Mouse (Mus musculus): ENCODE data around the gene Agfg2. TPM values are rescaled to one million over a fixed set of nuclear protein-coding genes. Genes with fewer than 3 reads are reported as not detected.
"Not testable (repeated sequence)": the region's sequence is repeated elsewhere in the genome, so short reads cannot be mapped to it uniquely, and the experiment has no call there.

Gene Agfg2
- total RNA-seq, 2 experiments from 2014 or later = 91.4 to 141 TPM

DNA sequence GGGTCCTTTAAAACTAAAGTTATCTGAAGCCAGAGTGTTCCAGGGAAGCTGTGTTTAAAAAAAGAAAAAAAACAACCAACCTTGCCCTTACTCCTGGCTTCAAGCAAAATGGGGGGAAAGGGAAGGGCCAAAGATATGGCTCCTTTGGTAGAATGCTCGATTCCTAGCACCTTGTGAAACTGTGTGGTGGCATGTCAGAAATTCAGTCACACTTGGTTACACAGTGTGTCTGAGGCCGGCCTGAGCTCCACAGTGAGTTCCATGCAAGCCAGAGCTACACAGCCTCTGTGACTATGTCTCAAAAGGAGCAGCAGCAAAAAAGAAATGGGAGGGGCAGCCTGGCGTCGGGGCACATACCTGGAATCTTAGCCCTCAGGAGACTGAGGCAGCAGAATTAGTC is 35.3 kb downstream of the Agfg2 start:
- ATAC-seq (replicated peaks; ENCODE audit: low FRiP score, poor library complexity, severe bottlenecking) = no peak

GRCm38 (mm10) chr5:137647827-137648601 is 36.5 kb downstream of the Agfg2 start:
- no peak for ATAC-seq (replicated peaks; ENCODE audit: low FRiP score, poor library complexity, severe bottlenecking)

GRCm38 (mm10) chr5:137645652-137646091 is 38.9 kb downstream of the Agfg2 start, which contains the start of gene Irs3:
Gene Irs3, minus strand, starts transcription at chr5:137645714.
- ATAC-seq (replicated peaks; ENCODE audit: low FRiP score, poor library complexity, severe bottlenecking) = no peak

DNA sequence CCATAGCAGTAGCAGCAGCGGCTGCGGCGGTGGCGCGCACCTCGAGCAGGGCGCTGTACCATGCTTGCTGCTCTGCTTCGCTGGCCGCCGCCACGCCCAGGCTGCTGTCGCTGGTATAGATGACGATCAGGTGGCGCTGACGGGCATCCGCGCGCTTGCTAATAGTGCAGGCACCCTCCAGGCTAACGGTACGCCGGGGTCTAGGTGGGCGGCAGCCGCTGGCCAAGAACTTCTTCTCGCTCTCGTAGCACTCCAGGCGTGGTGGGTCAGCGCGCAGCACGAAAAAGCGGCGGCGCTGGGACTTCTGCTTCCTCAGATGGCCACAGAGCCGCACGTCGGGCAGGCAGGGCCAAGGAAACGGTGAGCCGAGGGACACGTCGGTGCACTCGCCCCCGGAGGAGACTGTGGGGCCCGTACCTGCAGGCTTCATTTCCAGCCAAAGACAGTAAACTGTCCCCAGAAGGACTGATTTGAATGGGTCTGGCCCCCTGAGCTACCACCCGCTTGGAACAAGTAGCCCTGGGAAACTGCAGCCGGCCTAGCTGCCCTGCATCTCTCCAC is 39.4 kb downstream of the Agfg2 start:
- ATAC-seq (replicated peaks; ENCODE audit: low FRiP score, poor library complexity, severe bottlenecking) = peak; percentile 68

- ATAC-seq (replicated peaks; ENCODE audit: low FRiP score, poor library complexity, severe bottlenecking) = no peak
Measured at GRCm38 (mm10) chr5:137644484-137644883, 40.0 kb downstream of the Agfg2 start.

DNA sequence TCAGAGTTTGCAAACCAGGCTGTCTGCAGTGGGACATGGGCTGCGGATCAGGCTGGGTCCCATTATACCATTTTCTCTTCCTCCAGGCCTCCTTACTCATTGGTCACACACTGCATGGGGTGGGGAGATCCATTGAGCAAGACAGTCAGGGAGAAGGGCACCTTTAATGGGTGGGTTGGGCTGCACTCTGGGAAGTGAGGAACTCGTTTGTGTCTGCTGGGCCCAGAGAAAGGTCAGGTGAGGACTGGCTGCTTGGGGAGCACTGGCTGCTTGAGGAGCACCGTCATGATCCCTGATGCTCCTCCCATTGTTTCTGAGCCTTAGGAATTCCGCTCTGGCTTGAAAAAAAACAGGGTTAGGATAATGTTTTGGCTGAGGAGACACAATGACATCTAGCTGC is 41.6 kb downstream of the Agfg2 start:
- no peak for ATAC-seq (replicated peaks; ENCODE audit: low FRiP score, poor library complexity, severe bottlenecking)

- ATAC-seq (replicated peaks; ENCODE audit: low FRiP score, poor library complexity, severe bottlenecking) = peak; percentile 31; the same call in 1 of the 2 replicates
Measured at GRCm38 (mm10) chr5:137641054-137641453, 43.5 kb downstream of the Agfg2 start, which contains the start of gene Sap25. Gene Sap25, plus strand, starts transcription at chr5:137641334.

GRCm38 (mm10) chr5:137639472-137639871 is 45.1 kb downstream of the Agfg2 start:
- no peak for ATAC-seq (replicated peaks; ENCODE audit: low FRiP score, poor library complexity, severe bottlenecking)

- no peak for ATAC-seq (replicated peaks; ENCODE audit: low FRiP score, poor library complexity, severe bottlenecking)
Measured at GRCm38 (mm10) chr5:137633397-137634084, 51.0 kb downstream of the Agfg2 start.

GRCm38 (mm10) chr5:137631591-137631990 is 52.9 kb downstream of the Agfg2 start:
- no peak for ATAC-seq (replicated peaks; ENCODE audit: low FRiP score, poor library complexity, severe bottlenecking)

- no peak for ATAC-seq (replicated peaks; ENCODE audit: low FRiP score, poor library complexity, severe bottlenecking)
Measured at GRCm38 (mm10) chr5:137631171-137631570, 53.4 kb downstream of the Agfg2 start.

GRCm38 (mm10) chr5:137630602-137631001 is 53.9 kb downstream of the Agfg2 start:
- ATAC-seq (replicated peaks; ENCODE audit: low FRiP score, poor library complexity, severe bottlenecking) = no peak

- no peak for ATAC-seq (replicated peaks; ENCODE audit: low FRiP score, poor library complexity, severe bottlenecking)
Measured at GRCm38 (mm10) chr5:137629906-137630545, 54.5 kb downstream of the Agfg2 start.

GRCm38 (mm10) chr5:137629306-137629721 is 55.2 kb downstream of the Agfg2 start:
- peak; percentile 8 for ATAC-seq (replicated peaks; ENCODE audit: low FRiP score, poor library complexity, severe bottlenecking)

DNA sequence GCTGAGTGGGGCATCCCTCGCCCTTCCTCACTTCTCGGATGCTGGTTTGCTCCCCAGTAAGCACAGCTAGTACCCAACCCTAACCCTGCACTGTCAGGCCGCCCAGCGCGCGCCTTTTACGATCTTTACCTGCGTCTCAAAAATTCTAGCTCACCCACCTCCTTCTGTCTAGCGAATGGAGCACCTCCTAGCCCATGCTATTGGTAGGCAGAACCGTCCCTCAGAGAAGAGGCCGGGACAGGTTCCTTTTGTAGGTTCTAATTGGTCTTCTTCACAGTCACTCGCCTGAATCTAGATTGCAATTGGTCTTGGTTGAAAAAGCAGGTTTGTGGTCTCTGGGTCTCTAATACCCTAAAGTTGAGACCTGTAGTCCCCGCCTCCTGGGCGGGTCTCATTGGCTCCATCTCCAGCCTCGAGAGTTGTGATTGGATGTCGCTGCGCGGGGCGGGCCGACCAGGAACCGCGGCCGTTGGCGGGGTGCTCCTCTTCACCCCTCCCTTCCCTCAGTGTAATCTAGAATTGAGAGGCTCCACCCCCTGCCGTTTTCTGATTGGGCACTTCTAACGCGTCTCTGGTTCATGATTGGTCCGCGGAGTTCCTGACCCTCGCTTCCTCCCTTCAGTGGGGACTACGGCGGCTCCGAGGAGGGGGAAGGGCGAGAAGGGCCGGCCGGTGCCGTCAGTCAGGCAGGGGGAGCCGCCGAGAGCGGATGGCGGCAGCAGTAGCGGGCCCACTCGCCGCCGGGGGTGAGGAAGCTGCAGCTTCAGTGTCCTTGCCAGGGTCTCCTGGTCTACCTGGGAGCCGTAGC is 55.8 kb downstream of the Agfg2 start, which contains the start of the genes Fbxo24, Lrch4 and Gm20605:
Gene Fbxo24, minus strand, starts transcription at position 505 of the 808 bp plus-strand sequence.
Gene Lrch4, plus strand, starts transcription at position 624 of the 808 bp plus-strand sequence.
Gene Gm20605, plus strand, starts transcription at position 678 of the 808 bp plus-strand sequence.
- ATAC-seq (replicated peaks; ENCODE audit: low FRiP score, poor library complexity, severe bottlenecking) = peak; percentile 90

DNA sequence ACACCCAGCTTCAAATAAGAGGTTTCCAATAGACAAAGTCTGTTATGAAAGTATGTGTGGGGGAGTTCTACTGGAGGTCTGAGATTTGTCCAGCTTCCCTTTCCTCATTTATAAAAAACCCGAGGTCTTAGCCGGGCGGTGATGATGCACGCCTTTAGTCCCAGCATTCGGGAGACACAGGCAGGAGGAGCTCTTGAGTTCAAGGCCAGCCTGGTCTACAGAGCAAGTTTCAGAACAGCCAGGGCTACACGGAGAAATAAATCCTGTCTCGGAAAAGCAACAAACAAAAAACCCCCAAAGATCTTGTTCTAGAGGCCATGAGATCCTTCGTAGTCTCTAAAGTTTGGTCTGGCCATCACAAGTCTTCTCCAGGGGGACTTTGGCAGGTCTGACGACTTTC is 56.5 kb downstream of the Agfg2 start:
- ATAC-seq (replicated peaks; ENCODE audit: low FRiP score, poor library complexity, severe bottlenecking) = no peak

DNA sequence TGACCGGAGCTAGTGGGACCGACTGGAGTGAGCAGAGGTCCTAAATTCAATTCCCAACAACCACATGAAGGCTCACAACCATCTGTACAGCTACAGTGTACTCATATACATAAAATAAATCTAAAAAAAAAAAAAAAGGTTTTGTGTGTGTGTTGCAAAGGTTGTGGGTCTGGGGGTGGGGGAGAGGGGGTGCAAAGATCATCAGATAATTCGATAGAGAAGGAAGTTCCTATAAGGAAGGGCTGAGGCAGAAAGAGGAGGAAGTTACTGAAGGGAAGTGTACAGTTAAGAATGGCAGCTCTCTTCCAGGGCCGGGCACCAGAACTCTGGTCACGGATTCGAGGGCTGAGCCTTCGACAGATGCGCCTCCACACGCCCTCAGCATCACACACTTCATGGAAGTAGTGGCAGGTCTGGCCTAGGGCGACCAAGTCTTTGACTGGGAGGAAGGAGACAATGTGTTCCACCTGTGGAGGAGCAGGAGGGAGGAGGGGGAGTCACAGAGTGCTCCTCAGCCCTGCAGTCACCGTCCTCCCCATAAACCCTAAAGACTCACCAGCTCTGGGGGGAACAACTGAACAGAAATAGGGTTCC is 60.5 kb downstream of the Agfg2 start:
- ATAC-seq (replicated peaks; ENCODE audit: low FRiP score, poor library complexity, severe bottlenecking) = no peak

DNA sequence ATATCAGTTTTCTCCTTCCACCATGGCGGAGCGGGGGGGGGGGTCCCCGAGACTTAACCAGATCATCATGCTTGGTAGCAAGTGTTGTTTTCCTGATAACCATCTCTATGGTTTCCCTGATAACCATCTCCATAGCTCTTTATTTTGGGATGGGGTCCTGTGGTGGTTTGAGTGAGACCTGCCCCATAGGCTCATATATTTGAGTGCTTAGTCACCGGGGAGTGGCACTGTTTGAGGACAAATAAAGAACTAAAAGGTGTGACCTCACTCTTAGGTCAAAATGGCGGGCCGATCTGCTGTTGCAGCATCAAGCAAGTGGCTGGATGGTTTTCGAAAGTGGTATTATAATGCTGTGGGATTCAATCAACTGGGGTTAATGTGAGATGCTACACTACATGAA is 69.2 kb downstream of the Agfg2 start:
- no peak for ATAC-seq (replicated peaks; ENCODE audit: low FRiP score, poor library complexity, severe bottlenecking)

GRCm38 (mm10) chr5:137614921-137615320 is 69.6 kb downstream of the Agfg2 start:
- not testable (repeated sequence) for ATAC-seq (replicated peaks; ENCODE audit: low FRiP score, poor library complexity, severe bottlenecking)
